Mouse (Mus musculus) gastrocnemius, postnatal 10 days (tissue): ENCODE data around the gene Acvr1b. TPM values are rescaled to one million over a fixed set of nuclear protein-coding genes. Genes with fewer than 3 reads are reported as not detected.

Experiments
- DNase-seq: peaks from one replicate; pipeline ENCODE4 v3.0.0; 2021; ENCODE audit warnings: mixed read lengths
- total RNA-seq, 2 experiments: library from RNA; stranded (reverse); gene quantifications; 2 replicates each; pipeline ENCODE4 v1.2.3; 2021

Acvr1b gene
- total RNA-seq, 2 experiments from 2014 or later = 21.7 to 22.4 TPM

DNA sequence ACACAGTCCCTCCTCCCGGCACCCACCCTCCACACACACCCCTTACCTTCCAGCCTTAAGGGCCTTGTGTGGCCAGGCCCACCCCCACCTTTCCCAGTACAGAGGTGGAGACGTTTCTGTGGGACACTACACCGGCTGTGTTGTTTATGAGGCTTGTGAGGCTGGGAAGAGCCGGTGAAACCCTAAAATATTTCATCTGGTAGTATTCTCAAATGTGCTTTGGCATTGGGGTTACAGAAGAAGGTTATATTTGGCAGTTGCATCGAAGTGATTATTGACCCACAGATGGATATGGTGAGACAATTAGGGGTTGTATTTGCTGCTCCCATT lies 1.2 kb downstream of the Acvr1b start:
- no peak for DNase-seq

DNA sequence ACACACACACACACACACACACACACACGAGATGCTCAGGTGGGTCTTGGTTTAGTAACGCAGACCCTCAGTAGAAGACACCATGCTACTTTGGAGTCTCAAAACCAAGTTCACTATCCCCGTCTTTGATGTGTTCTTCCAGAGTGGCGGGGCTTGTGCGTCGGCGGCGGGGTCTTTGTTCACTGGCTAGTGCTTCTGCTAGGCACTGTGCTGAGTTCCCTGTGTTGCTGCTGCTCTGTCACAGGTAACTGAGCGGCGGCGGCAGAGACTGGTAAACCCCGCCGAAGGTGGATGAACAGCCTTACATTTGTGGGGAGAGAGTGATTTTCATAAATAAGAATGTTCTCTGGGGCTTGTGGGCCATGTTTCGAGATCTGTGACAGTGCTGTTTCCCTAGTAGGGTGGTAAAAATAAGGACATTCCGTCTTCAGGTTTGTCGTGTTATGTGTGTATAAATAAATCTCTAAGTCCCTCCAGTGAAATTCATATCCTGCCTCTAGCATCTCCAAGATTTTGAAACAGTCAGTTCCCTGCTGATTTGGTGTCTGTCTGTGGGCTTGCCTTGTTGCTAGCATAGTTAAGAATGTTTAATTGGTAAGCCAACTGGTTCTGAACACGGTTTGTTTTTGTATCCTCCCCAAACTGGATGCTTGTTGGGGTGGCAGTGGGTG lies 1.9 kb downstream of the Acvr1b start:
- no peak for DNase-seq

DNA sequence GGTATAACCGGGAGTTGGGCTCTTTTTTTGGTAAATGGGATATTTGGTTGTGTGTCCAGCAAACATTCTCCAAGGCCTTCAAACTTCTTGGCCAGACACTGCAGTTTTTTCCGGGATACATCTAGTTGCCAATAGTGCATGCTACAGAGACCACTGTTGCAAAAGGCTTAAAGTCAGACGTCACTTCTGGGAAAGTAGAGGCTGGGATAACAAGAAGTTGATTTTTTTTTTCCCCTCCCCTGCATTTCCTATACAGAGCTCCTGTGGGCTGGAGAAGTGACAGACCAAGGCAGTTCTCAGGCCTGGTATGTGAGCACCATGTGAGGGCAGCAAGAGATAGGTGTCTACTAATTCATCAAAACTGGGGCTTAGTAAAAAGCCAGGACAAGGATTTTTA lies 2.4 kb downstream of the Acvr1b start:
- DNase-seq = no peak

DNA sequence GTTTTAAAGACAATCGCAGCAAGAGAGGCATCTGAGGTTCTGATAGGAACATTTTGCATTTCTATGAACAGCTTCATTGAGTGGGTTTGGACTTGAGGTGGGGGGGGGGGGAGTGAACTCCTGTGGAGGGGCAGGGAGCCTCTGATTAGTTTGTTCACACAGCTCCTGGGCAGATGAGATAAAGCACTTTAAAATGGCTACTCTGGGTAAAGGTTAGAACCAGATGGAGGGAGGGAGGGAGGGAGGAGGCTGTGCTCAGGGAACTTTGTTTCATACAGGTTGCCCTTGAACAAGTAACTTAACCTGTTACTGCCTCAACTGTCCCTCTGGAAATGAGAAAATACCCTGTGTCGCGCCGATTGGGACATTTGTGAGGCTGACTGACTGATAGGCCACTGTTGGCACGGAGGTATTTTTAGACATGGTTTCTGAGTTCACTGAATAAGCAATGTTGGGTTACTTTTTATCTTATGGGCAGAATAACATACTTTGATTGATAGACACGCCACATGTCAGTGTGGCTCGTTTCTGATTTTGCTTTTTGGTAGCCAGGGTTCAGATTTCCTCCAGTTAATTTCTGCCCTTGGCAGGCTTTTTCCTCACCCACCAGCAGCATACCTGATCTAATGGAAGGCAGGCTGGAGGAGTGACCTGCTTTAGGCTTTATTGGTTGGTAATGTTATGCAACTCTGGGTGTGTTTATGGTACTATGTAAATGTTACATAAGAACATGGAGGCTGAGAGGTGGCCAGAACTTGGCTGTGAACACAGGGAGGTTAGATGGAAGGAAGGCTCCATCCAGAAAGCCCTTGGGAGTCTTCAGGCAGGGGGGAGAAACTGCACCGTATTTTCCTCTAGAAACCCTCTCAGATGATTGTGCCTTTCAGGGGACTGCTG lies 3.2 kb downstream of the Acvr1b start:
- no peak for DNase-seq

DNA sequence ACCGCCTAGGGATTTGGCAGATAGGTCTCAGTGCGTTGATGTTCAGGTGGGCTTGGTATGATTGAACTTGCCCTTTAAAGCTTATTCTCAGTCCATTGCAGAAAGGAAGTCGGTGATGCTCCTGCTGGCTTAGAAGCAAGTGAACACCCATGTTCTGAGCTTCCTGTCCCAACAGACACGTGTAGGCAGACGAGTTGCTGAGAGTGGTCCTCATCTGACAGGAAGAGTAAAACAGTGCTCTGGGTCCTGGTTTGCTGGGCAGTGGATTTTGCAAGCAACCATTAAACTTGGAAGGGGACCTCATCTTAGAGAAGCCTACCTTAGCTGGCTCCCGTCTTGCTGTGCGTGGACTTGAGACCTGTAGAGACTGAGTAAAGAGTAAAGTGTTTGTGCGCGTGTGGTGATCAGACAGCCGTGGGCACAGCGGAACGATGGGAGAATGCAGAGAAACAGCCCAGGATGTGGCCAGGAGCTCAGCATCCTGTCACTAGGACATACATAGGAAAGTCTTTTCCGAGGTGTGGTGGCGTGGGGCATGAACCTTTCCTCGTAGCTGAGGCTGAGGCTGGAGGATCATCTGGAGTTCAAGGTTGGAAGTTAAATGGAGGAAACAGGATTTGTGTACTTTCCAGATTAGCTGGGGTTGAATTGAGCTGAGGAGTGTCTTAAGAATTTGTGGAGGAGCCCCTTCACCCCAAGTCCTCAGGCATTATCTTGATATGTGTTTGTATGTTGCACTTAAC lies 6.7 kb downstream of the Acvr1b start:
- DNase-seq = no peak

DNA sequence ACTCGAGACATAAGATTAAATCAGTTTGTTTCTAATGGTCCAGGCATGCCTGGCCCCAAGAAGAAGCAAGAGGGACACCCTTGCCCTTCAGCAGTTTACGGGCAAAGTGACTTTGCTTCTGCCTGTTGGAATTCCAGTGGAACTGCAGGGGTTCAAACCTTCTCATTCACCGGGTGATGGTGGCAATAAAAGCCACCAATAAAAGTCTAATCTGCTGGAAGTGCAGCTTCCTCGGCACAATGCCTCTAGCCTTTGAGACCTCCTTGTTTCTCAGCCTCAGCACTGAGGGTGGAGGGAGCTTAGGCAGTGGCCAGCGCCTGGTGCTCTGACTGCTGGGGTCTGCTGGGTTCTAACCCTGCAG lies 7.2 kb downstream of the Acvr1b start:
- no peak for DNase-seq

DNA sequence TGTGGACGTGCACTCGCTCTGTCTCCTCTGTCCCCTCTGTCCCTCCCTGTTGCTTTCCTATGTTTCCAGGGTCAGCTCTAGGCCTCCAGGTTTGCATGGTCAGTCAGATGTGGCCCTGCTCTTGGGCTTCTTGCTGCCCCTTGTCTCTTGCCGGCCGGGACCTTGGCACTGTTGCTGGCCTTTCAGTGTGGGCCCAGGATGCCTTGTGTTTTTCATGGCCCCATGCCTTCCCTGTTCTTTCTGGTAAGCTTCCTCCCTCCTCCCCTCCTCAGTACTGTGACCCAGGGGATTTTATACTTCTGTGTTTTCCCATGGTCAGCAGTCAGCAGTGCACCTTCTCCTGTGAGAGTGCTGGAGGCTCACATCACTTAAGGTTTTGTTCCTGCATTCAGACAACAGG lies 7.6 kb downstream of the Acvr1b start:
- DNase-seq = no peak

DNA sequence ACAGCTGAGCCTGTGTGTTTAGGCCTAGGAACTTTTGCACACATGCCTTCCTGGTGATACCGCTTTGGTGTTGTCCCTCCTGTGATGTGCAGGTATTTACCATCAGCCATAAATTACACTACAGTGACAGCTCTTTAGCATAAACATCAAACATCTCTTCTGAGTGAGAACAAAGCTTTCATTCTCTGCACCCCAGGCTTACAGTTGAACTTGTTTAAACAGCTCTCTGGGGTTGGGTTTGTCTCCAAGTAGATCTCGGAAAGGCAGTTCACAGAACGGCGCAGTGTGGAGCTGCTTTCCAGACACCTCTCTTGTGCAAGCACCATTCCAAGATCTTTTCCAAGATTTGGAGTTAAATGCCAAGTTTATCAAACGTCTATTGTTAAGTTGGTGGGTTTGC lies 8.8 kb downstream of the Acvr1b start:
- no peak for DNase-seq

DNA sequence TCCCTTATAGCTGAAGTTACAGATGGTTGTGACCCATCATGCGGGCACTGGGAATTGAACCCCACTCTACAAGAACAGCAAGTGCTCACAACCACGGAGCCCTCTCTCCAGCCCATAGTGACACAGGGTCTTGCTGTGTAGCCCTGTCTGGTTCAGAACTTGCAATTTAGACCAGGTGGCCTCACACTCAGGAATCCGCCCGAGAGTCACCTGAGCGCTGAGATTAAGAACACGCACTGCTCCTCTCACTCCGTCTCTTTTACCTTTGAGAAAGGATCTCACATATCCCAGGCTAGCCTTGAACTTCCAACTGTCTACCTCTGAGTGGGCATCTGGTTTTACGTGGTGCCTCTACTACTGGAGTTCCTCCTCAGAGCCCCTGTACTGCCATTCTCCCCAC lies 10.4 kb downstream of the Acvr1b start:
- DNase-seq = no peak

DNA sequence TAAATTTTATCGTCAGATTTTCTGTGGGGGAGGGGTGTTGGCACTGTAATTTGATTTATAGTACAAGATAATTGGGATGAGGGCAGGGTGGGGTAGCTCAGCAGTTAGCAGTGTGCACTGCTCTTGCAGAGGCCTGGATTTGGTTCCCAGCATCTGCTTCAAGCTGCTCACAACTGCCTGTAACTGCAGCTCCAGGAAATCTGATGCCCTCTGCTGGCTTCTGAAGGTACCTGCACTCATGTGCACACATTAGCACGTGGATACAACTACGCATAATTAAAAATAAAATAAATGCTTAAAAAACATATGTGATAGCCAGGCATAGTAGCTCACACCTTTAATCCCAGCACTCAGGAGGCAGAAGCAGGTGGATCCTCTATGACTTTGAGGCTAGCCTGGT lies 11.7 kb downstream of the Acvr1b start:
- DNase-seq = no peak

DNA sequence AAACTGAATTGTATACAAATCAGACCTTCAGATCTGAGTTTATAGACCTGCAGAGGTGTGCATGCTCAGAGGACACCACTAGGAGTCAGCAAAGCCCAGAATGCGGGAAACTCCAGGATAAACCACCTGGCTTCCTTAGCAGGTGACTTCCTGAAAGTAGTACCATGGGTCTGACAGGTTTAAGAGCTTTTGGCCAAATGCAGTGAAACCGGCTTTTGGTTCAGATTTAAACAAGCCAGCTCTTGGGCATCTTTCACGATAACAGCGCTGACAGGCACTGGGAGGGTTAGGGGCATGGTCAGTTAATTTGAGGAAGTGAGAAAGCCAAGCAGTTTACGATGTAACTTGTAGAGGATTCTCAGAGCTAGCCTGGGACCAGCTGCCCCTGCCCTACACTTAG lies 14.0 kb downstream of the Acvr1b start:
- DNase-seq = no peak

DNA sequence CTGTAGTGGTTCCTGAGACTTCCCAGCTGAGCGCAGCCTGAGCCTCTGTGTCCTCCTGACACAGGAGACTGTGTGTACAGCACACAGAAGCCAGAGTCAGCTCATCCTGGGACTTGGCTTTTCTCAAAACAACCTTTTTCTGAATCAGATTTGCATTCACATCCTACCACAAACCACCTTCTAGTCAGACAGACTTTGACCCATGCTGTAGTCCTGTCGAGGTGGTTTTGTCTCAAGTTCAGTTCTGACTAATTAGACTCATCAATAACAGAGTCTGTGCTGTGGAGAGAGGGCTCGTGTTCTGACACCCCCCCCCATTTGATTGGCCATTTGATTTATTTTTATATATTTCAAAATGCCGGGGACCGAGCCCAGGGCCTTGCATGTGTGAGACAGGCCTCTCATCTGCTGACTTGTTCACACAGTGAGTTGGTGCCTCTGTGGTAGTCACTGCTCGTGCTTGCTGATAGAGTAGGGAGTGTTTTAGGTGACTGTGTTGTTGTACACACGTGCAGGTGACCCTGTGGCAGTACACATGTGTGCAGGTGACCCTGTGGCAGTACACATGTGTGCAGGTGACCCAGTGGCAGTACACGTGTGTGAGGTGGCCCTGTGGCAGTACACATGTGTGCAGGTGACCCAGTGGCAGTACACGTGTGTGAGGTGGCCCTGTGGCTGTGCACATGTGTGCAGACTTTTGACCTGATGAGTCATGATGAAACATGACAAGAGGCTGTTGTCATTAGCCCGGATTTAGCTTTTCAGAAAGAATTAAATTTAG lies 16.3 kb downstream of the Acvr1b start:
- DNase-seq = no peak

DNA sequence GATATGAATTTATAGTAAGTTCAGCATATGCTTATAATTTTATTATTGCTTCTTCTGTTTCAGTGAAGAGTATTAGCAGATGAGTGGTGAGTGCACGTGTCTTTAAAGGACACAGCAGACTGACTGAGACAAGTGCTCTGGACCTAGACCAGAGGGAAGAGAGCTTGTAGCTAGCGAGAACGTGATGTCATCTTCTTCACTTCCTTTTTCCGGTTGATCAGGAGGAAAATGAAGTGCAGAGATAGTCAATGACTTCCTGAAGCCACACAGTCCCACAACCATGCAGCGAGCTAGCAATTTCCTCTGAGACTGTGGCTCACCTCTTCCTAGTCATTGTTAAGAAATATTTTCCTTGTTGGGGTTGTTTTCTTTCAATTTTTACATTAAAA lies 16.9 kb downstream of the Acvr1b start:
- no peak for DNase-seq

DNA sequence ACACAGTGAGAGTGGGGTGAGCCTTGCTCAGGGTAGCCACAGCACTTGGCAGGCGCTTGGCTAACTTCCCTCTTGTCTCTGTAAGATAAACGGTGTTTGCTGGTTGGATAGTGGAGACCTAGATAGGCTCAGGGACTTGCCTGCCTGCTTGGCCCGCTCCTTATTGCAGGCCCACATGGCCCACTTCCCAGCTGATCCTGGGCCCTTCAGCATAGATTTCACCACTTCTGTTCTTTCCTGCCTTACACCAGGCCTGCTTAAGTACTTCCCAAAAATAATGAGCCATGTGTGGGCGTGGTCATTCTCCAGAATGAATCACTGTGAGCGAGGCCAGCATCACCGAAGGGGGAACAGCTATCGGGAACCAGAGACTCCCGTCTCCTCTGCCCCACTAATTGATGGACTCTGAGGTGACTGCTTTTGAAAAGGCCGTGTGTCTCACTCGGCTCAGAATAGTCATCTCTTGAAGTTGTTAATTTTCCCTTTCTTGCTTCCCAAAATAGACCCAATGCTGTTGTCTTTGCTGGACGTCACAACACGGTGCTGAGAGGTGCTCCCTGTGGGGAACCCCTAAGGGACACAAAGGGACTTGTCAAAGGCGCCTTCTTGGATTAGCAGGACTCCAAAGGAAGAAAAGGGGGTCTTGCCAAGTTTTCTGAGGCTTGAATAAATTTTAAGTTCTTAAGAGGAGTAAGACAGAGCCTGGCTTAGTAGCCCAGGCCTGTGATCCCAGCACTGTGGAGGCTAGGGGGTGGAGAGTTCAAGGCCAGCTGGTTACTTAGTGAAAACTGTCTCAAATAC lies 17.8 kb downstream of the Acvr1b start:
- peak; percentile 22 for DNase-seq

DNA sequence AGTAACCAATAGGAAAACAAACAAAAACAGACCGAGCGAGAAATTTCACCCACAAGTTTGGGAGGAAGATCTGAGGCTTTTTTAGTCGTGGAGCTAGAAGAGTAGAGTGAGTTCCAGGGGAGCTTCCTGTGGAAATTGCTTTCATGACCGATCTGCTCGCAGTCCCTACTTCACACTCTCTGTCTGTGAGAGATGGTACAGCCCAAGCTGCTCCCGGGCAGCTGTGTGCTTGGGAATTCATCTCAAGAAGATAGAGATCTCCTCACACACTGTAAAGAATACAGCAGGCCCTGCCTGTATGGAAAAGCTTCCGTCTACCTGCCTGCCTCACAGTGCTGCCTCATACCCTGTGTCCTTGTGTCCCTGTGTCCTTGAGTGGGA lies 18.4 kb downstream of the Acvr1b start:
- DNase-seq = no peak

DNA sequence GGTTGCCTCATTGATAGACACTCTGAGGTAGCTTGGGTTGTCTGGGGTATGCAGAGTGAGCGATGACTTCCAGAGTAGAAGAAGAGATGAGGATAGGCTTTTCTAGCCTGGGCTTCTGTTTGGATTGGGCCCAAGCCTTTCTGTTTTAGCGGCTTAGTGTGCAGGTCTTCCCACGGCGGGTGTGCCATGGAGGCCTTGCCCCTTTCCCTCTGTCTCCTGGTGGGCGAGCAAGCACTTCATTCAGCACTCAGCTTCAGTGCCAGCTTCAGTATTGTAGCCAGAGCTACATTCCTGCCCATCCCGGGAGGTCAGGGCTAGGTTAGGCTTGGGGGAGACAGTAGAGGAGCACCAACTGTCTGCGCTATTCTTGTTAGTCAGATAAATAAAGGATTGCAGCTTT lies 18.8 kb downstream of the Acvr1b start:
- no peak for DNase-seq

DNA sequence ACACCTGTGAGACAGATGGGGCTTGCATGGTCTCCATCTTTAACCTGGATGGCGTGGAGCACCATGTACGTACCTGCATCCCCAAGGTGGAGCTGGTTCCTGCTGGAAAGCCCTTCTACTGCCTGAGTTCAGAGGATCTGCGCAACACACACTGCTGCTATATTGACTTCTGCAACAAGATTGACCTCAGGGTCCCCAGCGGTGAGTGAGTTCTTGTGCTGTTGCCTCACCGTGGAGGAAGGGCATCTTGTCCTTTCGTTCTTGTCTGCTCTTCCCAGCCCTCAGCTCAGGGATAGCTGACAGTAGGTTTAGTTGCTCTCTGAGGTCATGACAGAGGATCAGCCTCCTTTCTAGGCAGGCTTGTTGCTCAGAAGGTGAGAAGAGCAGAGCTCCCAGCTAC lies 20.1 kb downstream of the Acvr1b start:
- DNase-seq = no peak

DNA sequence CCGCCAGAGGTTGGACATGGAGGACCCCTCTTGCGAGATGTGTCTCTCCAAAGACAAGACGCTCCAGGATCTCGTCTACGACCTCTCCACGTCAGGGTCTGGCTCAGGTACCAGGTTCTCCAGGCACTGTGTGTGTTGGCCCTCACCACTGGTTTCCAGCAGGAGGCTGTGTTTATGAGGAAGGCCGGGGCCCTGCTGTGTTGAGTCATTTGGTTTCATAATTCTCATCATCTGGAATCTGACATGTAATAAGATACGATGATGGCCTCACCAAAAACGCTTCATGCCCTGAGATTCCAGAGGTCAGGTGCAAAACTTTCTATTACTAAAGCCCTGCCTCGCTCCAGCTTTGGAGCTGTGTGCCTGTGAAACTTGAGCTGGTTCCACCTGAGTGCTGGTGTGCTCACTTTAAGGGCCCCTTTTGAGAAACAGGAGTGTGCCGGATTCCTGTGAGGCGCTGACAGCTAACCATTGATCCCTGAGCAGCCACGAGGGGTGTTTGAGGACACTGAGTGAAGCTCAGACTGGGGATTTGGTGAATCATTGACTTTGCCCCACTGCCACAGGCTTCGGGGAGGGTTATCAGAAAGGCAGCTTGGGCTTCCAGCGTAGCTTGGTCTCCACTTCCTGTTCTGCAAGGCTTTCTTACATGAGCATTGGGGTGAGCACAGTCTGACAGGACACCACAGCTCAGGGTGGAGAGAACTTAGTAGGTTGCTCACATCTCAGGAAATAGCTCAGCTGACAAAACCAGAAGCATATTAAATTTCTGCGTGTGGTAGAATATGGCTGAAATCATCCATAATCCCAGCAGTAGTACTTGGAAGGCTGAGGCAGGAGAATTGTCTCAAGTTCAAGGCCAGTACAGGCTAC lies 21.3 kb downstream of the Acvr1b start:
- DNase-seq = no peak

DNA sequence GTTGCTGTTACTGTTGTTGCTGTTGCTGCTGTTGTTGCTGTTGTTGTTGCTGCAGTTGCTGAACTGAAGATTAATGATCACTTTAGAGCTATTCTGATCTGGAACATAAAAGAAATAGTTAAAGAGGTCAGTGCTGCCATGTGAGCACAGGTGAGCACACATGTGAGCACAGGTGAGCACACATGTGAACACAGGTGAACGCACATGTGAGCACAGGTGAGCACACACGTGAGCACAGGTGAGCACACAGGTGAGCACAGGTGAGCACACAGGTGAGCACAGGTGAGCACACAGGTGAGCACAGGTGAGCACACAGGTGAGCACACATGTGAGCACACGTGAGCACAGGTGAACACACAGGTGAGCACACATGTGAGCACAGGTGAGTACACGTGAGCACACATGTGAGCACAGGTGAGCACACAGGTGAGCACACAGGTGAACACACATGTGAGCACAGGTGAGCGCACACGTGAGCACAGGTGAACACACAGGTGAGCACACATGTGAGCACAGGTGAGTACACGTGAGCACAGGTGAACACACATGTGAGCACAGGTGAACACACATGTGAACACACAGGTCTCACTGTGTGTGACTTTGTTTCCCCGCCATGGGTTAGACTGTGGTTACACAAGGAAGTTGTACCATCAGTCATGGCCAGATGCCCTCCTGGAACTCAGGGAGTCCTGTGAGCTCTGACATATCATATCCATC lies 22.4 kb downstream of the Acvr1b start:
- no peak for DNase-seq

DNA sequence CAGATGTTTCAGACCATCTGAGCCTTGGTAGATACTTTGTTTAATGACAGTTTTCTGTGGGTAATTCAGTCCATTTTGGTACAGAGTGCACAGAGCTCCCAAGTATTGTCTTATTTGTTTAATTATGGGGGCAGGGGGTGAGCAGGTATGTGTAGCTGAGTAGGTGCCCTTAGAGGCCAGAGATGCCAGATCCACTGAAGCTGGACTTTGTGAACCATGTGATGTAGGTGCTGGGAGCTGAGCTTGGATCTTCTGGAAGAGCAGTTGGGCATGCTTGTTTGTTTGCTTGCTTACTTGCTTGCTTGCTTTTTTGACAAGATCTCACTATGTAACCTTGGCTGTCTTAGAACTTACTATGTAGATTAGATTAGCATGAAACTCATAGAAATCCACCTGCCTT lies 23.1 kb downstream of the Acvr1b start:
- no peak for DNase-seq
